Mouse (Mus musculus): ENCODE measurements around the gene Crtap.

DNA sequence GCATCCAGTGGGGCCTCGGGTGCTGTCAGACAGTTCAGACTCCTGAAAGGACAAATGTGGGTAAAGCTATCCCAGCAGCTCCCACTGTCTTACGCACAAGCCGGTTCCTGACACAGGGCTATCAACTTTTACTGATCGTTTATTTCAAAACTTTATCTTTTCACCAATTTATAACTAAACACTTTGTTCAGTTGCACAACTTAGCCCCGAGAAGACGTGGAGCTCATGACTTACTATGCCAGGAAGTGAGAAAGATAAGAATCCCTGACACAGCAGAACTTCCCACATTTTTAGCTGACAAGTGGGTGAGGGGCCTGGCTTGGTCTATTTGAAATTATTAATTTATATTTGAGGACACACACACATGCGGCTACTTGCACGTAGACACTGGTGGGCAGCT is 4.2 kb upstream of the Crtap start:
- TF ChIP-seq CTCF (IDR thresholded peaks at IDR 0.05; ENCODE audit: control insufficient read depth, insufficient read depth, insufficient replicate concordance, low read depth, low read length), result no peak
- no peak for TF ChIP-seq POLR2A (IDR thresholded peaks at IDR 0.05; ENCODE audit: control insufficient read depth, low read depth, low read length)
